Mouse (Mus musculus) right cerebral cortex, postnatal 25 days (tissue): ENCODE measurements around the gene 1700012A03Rik.

Source experiments
- DNase-seq: peaks from one replicate; pipeline ENCODE4 v3.0.0; 2022

Gene 1700012A03Rik

GRCm38 (mm10) chr6:32049951-32050345 is at the start of gene 1700012A03Rik:
Gene 1700012A03Rik (plus strand): TSS chr6:32050246.
- no peak for DNase-seq

DNA sequence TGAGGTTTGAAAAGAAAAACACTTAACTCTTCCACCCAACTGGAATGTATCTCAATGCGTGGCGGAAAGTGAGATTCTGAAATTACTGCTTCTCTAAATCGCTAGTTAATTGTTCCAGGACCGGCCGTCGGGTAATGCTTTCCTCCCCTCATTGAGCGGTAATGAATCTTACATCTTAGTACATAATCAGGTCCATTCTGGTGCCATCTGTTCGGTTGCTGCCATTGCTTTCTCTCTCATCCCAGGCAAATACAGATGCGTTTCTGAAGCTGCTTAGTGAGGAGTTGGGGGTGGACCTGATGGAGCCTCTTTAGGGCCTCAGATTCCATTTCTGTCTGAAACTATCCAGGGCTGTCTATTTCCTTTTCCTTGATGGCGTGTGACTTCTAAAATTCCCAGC is 45.8 kb upstream of the 1700012A03Rik start:
- DNase-seq = no peak

- no peak for DNase-seq
Observed at GRCm38 (mm10) chr6:32005914-32006313, 44.1 kb upstream of the 1700012A03Rik start.

DNA sequence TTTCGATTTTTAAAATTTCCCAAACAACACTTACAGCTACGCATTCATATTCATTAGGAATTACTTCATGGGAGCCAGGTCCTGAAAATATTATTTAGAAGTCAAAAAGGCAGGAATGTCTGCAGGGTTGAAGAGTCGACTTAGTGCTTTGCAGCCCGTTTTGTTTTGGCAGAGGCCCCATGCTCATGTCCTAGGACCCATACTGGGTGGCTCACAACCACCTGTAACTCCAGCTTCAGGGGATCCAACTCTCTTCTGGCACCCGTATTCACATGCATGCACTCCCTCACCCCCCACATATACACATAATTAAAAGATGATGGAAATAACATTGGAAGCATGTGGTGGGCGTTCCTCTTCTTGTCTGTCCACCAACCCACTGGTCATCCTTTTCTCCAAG is 43.7 kb upstream of the 1700012A03Rik start:
- DNase-seq = no peak

DNA sequence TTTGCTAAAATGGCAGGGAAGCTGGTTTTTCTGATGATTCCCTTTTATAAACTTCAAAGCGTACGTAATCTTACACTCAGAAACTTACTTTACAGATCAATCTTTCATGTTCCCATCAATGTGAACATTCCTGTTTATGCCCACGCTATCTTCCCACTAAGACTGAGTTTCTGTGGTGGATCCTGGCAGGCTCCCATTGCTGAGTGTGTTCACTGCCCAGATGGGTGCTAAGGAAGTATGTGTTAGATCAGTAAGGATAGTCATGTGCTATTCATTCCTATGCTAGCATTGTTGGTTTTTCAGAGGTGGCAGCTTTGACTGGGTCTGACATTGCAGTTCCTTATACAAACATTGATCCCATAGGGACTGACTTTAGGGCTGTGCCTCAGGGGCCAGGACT is 42.7 kb upstream of the 1700012A03Rik start:
- peak; percentile 36 for DNase-seq

DNA sequence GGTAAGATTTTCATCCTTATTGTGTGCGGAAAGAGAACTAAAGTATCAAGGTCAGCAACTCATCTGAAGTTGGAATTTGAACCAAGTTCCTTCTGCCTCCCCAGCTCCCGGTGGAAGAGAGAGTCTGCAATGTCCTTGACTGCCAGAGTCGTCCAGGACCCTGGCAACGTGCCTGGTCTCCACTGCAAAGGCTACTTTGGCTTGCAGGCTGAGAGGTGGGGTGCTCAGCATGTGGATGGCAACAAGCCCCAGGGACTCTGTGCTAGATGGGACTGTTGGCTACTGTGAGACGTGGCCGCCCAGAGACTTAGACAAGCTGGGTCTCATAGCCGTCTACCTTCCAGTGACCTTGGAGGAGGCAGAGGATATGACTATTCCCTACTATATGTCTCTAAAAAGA is 33.2 kb upstream of the 1700012A03Rik start:
- DNase-seq = no peak

GRCm38 (mm10) chr6:32017406-32018104 is 32.5 kb upstream of the 1700012A03Rik start:
- no peak for DNase-seq

DNA sequence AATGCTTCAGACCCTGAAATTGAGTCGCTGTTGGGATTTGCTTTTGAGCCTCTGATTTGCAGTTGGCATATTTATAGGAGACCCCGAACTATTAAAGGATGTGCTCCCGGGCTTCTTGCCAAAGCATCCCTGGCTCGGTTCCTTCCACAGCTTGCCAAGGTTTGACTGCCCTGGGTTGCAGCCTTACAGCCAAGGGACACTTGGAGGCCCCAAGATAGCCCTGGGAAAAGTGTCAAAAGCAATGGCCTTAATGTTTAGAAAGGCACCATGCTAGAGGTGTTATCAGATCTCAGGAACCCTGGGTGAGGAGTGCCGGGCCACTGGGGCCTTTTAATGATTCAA is 32.0 kb upstream of the 1700012A03Rik start:
- DNase-seq = no peak

DNA sequence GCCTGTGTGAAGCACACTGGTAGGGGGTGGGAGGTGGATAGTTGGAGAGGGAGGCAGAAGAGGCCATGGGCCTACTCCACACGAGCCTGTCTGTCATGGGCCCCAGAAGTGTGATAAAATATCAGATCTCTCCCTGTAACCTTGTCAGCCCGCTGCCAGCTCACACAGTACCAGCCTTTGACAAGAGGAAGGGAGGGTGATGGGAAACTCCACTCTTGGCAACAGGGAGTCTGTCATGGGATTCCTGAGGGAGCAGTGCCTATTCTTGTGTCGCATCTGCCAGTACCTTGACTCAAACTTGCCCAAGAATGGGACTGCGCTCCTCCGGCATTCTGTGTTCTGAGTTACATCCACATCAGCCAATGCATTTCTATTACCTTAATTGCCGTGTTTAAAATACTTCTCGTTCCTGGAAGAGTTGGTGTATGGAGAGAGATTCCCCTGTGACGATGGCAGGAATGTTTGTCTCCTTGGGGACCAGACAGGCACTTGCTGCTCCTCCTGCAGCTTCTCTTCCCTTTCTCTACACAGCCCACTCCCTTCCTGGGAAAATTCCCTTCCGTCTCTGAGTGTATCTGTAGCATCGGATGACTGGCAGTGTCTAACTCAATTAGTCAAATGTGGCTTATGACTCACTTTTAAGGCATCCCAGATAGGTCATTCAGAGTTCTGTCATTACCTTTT is 28.1 kb upstream of the 1700012A03Rik start:
- DNase-seq = no peak

DNA sequence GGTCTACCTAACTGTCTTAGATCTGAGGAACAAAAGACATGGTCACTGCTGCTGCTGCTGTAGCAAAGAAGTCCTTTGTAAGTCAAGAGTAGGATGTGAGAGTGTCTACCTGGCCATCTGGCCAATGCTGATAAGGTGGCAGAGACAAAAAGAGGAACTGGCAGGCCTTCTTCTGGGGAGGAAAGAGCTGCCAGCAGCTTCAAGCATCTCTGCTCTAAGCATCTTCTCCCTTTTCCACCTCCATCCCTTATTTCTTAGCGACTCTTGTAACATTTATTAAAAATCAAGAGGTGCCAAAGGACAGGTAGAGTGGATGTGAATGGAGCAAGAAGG is 27.5 kb upstream of the 1700012A03Rik start:
- no peak for DNase-seq

DNA sequence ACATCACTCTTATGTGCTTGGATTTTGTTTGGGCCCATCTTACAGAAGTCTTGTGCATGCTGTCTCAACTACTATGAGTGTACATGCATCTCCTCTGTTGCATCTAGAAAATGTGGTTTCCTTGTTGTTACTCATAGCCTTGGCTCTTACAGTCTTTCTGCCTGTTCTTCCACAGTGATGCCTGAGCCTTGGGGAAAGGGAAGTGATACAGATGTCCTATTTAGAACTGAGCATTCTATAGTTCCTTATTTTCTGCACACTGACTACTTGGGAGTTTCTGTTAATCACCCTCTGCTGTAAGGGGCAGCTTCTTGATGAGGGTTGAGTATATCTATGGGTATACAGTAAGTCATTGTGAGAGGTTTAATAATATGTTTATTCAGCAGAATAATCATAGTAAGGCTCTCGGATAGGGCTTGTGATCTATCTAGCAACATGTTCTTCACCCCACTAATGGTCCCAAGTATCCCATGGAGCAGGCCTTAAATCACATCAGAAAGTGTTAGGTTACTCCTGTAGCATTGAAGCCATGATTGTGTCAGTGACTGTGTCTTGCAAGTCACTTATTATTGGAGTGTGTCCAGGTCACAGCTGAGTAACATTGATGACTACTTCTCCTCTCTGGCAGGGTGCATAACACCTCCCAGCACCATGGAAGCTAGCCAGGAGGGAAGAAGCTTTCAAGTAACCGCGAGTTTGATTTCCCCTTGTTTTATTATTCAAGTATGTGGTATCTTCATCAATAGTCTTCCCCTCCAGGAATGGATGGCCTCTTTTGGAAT is 21.6 kb upstream of the 1700012A03Rik start:
- DNase-seq = no peak

DNA sequence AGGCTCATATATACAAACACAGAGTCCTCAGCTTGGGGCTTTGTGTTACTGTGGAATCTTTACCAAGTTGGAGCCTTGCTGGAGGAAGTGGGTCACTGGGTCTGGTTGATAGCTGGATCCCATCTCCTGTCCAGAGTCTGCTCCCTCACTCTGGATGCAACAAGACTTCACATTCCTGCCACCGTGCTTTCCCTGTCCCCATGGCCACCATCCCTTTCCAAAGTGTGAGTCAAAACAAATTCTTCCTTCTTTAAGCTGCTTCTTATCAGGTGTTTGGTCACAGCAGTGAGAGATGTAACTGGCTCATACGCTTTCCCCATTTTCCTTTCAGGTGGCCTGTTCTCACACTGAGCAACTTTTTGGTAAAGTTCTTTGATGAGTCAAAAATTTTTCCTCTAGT is 15.8 kb upstream of the 1700012A03Rik start:
- DNase-seq = no peak

DNA sequence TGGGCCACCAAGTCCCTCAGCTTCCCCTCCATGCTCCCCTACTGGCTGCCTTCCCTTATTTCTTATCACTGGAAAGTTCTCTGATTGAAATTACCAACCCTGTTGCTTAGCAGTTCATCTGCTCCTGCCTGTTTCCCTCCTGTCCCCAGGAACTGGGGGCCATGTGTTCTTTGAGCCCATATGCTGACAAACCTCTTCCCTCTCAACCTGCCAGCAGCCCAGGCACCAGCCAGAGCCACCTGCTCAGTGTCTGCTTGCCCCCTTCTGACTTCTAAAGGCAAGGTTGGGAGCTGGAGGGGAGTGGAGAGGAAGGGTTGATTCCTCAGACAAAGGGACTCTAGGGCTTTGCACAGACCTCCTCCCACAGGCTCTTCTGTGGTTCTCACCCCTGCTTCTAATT is 4.7 kb upstream of the 1700012A03Rik start:
- no peak for DNase-seq

DNA sequence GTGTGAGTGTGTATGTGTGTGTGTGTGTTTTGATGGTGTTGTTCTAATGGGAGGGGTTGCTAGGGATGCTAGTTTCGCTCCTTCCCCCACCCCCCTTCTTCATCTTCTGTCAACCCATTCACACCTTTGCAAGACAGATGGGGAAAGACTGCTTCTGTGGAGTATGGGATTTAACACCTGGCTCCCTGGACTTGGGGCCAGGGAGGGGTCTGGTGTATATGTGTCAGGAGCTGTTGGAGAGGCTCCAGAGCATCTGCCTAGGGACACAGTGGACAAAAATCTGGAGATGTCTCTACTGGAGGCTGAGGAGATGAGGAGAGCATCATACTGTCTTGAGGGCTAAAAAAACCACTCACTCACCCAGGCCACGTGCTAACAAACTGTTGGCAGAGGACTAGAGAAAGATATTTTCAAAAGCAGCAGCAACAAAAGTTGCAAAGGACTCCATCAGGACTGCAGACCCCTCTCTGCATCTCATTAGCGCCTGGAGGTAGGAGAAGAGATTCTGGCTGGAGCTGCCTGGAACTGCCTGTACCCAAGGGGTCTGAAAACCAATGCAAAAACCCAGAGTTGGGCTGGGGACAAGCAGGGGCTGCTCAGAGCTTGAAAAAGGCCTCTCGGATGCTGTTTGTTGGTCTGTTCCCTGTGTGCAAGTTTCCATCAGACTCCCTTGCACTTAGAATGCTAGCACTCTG is 643 bp upstream of the 1700012A03Rik start:
- no peak for DNase-seq

DNA sequence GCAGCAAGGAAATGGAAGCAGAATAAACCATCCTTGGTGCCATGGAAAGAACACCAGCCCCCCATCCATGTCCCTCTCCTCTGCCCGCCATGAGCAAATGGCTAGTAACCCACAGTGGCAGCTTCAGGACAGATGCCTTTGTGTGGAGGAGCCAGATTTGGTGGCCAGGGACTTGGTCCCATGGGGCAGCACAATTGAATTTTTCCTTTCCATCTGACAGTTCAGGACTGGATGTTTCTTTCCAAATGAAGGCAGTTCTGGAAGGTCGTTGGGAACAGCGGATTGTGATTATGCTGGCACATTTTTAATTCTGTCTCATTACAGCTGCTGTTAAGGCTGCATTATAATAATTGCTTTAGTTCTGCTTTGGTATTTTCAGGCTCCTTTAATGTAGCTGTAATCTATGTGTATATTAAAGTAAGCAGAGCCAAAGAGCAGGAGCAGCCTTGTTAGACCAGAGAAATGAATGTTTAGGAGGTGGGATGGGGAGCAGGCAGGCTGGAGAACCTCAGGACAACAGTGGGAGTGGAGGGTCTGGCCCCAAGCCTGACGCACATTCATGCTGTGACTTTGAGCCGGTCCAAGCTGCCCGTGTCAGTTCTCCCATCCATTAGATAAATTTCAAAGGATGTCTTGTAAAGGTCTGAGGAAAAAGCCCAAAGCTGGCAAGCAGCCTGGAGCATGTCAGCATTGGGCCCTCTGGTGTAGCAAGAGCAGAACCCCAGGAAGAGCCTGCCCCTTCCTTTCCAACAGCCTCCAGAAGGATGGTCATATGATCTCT is 2.3 kb downstream of the 1700012A03Rik start:
- DNase-seq = no peak

DNA sequence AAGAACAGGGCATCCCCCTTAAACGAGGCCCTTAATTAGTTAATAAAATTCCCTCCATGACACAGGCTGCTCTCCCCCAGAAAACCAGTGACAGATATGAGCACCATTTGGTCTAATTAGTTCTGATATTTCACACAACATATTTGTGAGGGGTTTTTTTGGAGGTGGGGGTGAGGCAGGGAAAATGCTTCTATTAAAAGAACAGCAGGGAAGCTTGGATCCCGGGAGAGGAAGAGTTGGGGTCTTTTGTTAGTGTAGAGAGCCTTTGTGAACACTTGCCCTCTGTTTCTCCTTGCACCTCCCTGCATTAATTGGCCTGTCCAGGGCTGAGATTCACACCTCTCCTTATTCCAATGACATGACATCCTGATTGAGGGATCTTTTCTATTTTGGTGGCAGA is 6.5 kb downstream of the 1700012A03Rik start:
- DNase-seq = no peak

DNA sequence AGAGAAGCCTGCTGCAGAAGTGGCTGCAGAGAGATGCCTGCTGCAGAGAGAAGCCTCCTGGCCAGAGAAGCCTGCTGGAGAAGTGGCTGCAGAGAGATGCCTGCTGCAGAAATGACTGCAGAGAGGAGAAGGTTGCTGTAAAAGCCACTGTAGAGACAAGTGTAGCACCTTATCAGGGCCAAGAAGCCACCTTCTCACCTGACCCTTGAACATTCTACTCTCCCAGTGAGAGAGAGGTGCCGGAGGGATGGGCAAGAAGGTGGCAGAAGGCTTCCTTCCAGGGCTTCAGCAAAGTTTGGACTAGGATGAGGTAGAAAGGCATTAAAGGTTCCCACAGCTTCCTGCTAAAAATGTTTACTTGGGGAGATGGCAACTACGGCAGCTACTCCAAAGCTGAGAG is 8.5 kb downstream of the 1700012A03Rik start:
- no peak for DNase-seq

- DNase-seq = no peak
Observed at GRCm38 (mm10) chr6:32060641-32061040, 10.6 kb downstream of the 1700012A03Rik start.

DNA sequence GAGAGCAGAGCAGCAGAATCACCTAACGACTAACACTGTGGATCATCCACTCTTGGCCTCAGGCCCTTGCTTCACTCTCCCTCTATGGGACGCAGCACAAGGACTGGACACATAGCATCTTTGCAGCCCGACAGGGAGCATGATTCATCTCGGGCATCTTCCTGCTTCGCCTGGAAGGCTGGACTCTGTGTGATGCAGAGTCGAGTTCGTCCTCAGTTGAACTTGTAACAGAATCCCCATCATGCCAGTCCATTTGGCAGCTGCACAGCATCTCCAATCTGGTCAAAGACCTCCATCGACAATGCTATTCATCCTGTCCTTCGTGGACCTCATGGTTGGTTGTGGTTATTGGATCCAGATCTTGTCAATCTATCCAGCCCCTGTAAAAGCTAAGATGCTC is 11.2 kb downstream of the 1700012A03Rik start:
- no peak for DNase-seq

DNA sequence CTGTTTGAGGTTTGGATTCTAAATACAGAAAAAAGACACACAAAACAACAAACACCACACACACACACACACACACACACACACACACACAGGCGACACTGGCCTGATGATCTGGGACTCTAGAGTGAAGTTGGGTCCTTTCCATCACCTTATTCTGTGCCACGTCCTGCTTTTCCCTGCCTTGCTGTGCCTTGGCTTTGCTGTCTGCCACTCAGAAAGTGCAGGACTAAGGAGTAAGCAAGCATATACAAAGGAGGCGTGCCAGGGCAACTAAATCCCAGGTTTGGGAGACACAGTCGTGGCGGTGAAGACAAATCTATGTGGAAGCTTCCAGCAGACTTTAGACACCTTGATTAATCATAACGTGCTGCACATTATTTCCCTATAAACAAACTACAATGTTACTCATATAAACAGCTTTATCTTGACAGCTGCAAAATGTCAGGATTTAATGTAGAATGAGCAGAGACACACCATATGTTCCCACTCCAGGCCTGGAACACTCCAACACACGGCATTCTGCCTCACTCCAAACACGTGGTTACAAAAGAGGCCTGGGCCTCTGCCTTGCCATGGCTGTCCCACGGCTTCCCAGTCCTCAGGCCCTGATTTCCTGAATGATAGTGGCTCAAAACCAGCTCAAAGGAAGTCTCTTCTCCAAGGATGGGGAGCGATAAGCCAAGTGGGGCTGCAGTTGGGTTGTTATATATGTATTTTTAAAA is 15.9 kb downstream of the 1700012A03Rik start:
- DNase-seq = no peak

- no peak for DNase-seq
Observed at GRCm38 (mm10) chr6:32072161-32072560, 22.1 kb downstream of the 1700012A03Rik start.

GRCm38 (mm10) chr6:32093312-32093711 is 43.3 kb downstream of the 1700012A03Rik start:
- no peak for DNase-seq
